Mouse (Mus musculus): ENCODE measurements at regions not wholly inside any gene's neighbourhood (a gene's known extent, or its start where the extent isn't known, plus 50 kb on each side); places are given as distances from the start of the nearest gene placed in this dataset.

GRCm38 (mm10) chr5:46445122-46445521 lies 587.7 kb upstream of the Lcorl start:
- TF ChIP-seq CTCF (IDR thresholded peaks at IDR 0.05; ENCODE audit: low read depth) (no peak), EP300 (IDR thresholded peaks at IDR 0.05; ENCODE audit: low read depth) (no peak)
